Mouse (Mus musculus): ENCODE measurements around the gene Smc3. TPM values are rescaled to one million over a fixed set of nuclear protein-coding genes. Genes with fewer than 3 reads are reported as not detected.
"Not testable (repeated sequence)": the region's sequence is repeated elsewhere in the genome, so short reads cannot be mapped to it uniquely, and the experiment has no call there.

The Smc3 gene
- polyA plus RNA-seq, 1 experiment from 2014 or later: 74.3 TPM

DNA sequence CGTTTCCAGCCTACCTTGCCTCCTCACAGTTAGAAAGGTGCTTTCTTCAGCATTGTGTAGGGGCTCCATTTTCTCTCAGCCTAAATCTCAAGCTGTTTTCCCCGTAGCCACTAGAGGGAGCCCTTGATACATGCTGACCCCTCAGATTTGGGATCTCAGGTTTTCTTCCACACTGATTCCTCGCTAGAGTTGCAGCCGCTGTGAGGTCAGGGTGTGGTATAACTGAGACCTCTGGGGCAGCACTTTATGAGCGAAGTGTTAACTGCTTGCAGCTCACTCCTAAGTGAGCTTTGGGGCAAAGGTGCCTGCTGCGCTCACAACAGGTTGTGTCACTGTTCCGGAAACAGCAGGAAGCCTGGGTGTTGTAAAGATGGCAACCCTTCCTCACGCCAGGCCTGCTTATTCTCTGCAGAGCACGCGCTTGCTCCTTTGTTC, 48.6 kb downstream of the Smc3 start:
- Histone ChIP-seq H3K27me3 (ENCODE audit: low read depth, poor library complexity, severe bottlenecking) (no peaks in the 10 kb centered on the region), H3K36me3 (peaks cover 44% of the 10 kb centered on the region), H3K27ac (replicated peaks) (peak overlapping the region; percentile 52; the same call in 1 of the 2 replicates), H3K9me3 (replicated peaks) (no peaks in the 10 kb centered on the region), H3K4me3 (no peak overlapping the region), H3K4me1 (peaks cover 32% of the 10 kb centered on the region)
- WGBS: 44% methylated on average over 10 of the region's 10 CpGs
- peak; percentile 77 for DNase-seq (ENCODE audit: low spot score)

DNA sequence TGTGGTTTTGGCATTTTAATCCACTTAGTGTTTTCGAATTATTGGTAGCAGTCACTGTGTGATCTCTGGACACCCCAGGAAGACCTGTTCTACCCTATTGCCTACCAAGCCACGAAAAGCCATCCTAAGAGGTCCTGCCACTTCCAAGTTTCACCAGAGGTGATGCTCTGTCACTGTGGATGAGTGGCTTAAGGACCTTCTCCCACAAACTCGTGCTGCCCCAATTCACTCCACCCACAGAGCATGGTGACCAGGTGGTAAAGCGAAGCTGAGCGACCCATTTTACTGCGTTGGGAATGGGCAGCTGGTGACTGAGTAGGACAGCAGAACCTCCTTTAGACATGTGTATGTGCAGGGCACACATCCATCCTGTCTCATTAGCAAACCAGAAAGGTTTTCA, 49.2 kb downstream of the Smc3 start:
- Histone ChIP-seq H3K4me3 (no peak overlapping the region), H3K27me3 (ENCODE audit: low read depth, poor library complexity, severe bottlenecking) (no peaks in the 10 kb centered on the region), H3K9me3 (replicated peaks) (no peaks in the 10 kb centered on the region), H3K27ac (replicated peaks) (peak overlapping the region; percentile 52; the same call in 1 of the 2 replicates), H3K4me1 (peaks cover 37% of the 10 kb centered on the region), H3K36me3 (peaks cover 40% of the 10 kb centered on the region)
- 86% methylated on average over 6 of the region's 6 CpGs for WGBS
- DNase-seq (ENCODE audit: low spot score): no peak

DNA sequence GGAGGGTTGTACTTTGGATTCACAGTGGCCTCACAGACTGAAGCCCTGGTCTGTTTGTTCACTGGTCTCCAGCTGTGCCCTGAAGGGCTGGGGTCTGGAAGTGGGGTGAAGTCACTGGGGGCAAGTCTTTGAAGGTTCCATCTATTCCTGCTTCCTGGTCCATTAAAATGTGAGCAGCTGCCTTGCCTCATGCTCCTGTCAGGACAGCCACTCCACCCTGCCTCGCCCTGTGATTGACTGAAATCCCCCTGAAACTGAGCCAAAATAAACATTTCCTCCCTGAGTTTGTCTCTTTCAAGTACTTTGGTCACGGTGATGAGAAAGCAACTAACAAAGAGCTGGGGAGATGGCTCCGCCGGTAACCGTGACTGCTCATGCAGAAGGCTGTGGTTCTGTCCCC, 49.6 kb downstream of the Smc3 start:
- H3K4me3 ChIP-seq: no peak overlapping the region
- H3K4me1 ChIP-seq: peaks cover 40% of the 10 kb centered on the region
- H3K27ac ChIP-seq (replicated peaks): no peak overlapping the region
- 72% methylated on average over 5 of the region's 5 CpGs for WGBS
- peaks cover 37% of the 10 kb centered on the region for H3K36me3 ChIP-seq
- DNase-seq (ENCODE audit: low spot score): no peak
- no peaks in the 10 kb centered on the region for H3K9me3 ChIP-seq (replicated peaks)
- H3K27me3 ChIP-seq (ENCODE audit: low read depth, poor library complexity, severe bottlenecking): no peaks in the 10 kb centered on the region

DNA sequence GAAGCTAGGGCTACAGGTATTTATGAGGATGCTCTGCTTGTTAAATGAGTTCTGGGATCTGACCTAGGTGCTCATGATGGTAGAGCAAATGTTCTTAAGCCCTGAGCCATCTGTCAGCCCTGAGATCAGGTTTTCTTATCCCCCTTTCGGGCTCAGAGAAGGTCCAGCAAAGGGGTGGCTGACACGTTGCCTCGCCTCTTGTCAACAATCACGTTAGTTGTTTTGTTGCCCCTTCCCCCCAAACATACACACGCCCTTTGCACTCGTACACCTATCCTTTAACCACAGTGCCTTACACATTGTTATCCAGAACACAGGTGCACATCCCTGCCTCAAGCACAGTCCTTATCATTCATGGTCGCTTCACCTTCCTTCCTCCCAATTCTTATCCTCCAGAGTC, 50.7 kb downstream of the Smc3 start:
- Histone ChIP-seq H3K9me3 (replicated peaks) (no peaks in the 10 kb centered on the region), H3K36me3 (peaks cover 26% of the 10 kb centered on the region), H3K27me3 (ENCODE audit: low read depth, poor library complexity, severe bottlenecking) (no peaks in the 10 kb centered on the region), H3K4me1 (peaks cover 40% of the 10 kb centered on the region), H3K27ac (replicated peaks) (no peak overlapping the region), H3K4me3 (no peak overlapping the region)
- WGBS: 89% methylated on average over 7 of the region's 7 CpGs
- no peak for DNase-seq (ENCODE audit: low spot score)

DNA sequence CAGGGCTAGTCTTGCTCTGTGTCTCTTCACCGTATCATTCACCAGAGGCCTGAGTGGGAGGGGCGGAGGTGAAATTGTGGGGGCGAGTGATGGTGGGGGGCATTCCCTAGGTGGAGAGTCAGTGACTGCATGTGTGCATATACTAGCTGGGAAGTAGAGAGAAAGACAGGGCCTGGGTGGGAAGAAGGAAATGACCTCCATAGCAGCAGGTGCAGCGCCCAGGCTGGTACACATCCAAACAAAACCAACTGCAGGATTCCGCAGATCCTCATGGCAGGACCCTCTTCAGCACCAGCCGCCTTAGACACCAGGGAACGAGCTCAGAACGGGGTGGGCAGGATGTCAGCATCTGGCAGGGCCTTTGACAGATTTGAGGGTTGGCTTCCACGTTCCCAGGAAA, 52.1 kb downstream of the Smc3 start:
- Histone ChIP-seq H3K9me3 (replicated peaks) (no peaks in the 10 kb centered on the region), H3K27ac (replicated peaks) (peak overlapping the region; percentile 64), H3K27me3 (ENCODE audit: low read depth, poor library complexity, severe bottlenecking) (no peaks in the 10 kb centered on the region), H3K4me3 (no peak overlapping the region), H3K4me1 (peaks cover 40% of the 10 kb centered on the region), H3K36me3 (peaks cover 12% of the 10 kb centered on the region)
- WGBS: 77% methylated on average over 9 of the region's 9 CpGs
- no peak for DNase-seq (ENCODE audit: low spot score)

DNA sequence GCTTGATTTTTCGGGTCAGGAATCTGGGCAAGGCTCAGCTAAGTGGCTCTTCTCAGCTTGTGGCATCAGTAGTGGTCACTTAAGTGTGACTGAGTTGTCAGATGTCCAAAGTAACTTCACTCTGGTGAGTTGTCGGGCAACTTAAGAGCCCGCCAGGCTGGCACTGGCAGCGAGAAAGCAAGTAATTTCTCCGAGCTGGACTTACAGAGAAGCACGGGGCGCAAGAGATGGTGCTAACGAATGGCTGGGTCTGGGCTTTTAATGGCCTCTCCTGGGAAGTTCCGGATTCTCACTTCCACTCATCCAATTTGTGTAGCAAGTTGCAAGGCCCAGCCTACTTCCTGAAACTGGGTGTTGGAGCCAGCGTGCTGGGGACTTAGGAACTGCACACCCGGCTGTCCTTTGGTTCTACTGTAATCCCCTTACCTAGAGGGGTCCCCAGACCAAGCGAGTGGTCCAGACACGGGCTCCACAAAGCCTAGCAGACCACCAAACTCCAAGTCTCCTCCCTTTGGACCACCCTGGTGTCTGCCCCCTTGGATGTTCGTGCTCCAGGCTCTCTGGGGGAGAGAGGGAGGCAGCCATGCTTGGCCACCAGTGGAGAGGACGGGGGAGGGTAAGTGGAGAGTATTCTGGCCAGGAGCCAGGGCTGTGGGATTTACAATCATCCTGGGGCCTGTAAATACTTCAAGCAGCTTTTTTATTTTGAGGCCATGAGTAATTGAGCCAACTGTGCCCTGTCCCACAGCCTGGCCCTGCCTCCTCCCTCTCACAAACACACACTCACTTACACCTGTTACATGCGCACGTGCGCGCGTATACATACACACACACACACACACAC, 53.6 kb downstream of the Smc3 start:
- DNase-seq (ENCODE audit: low spot score): no peak
- WGBS: 73% methylated on average over 20 of the region's 20 CpGs
- no peaks in the 10 kb centered on the region for H3K27me3 ChIP-seq (ENCODE audit: low read depth, poor library complexity, severe bottlenecking)
- H3K27ac ChIP-seq (replicated peaks): no peak overlapping the region; the same call in 1 of the 2 replicates
- H3K9me3 ChIP-seq (replicated peaks): no peaks in the 10 kb centered on the region
- peaks cover 10% of the 10 kb centered on the region for H3K36me3 ChIP-seq
- H3K4me1 ChIP-seq: peaks cover 36% of the 10 kb centered on the region
- no peak overlapping the region for H3K4me3 ChIP-seq

DNA sequence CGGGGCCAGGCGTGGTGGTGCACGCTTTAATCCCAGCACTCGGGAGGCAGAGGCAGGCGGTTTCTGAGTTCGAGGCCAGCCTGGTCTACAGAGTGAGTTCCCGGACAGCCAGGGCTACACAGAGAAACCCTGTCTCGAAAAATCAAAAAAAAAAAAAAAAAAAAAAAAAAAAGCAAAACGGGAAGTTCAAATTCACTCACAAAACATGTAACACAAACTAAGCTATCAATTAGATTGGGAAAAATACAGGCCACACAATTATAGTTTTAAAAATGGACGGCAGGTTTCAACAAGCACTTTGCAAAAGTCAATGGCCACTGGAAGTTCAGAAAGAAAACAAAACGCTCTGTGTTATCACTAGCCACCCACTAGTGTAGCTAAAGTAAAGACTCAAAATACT, 56.2 kb downstream of the Smc3 start:
- not testable (repeated sequence) for H3K9me3 ChIP-seq (replicated peaks); H3K36me3 ChIP-seq; H3K27me3 ChIP-seq (ENCODE audit: low read depth, poor library complexity, severe bottlenecking); DNase-seq (ENCODE audit: low spot score); H3K27ac ChIP-seq (replicated peaks); H3K4me3 ChIP-seq
- peaks cover 25% of the 10 kb centered on the region for H3K4me1 ChIP-seq
- 92% methylated on average over 11 of the region's 11 CpGs for WGBS

DNA sequence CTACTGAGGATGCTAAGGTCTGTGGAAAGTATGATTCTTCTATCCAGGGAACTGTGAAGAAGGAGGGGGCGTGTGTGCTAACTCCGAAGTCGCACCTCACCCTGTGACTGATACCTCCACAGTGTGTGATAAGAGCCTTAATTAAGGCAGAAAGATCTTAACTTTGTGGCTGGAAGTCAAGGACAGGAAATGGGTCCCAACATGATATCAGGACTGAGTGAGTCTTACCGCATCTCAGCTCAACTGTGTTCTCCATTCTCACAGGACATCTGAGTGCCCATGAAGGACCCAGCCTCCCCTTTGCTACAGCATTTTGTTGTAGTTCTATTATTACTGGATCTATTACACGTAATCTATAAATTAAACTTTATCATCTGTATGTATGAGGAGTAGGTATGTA, 57.2 kb downstream of the Smc3 start:
- 86% methylated on average over 5 of the region's 5 CpGs for WGBS

DNA sequence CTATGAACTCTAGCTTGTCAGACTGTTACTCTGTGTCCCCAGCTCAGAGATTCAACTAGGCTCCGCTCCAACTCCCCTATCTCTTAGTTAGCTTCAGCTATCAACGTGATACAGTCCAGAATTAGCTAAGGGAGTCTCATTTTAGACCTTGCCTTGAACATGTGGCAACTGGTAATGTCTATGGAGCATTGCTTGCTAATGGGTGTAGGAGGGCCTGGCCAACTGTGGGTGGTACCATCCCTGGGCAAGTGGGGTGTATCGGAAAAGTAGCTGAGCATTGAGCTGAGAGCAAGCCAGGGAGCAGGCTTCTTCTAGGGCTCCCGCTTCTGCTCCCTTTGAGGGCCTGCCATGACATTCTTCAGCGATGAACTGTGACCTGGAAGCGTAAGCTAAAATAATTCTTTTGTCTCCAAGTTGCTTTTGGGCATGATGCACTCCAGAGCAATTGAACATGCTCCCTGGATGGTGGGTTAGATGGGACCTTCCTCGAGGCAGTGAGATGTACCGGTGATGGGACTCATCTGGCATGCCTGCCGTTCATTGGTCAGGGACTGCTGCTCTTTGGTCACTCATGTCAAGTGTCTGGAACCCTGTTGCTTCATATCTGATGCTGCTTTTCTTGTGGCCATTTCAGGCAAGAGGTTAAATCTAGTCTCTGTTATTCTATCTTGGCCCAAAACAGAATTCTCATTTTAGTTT, 60.7 kb downstream of the Smc3 start:
- no peaks in the 10 kb centered on the region for H3K9me3 ChIP-seq (replicated peaks)
- no peak for DNase-seq (ENCODE audit: low spot score)
- no peaks in the 10 kb centered on the region for H3K36me3 ChIP-seq
- no peaks in the 10 kb centered on the region for H3K27me3 ChIP-seq (ENCODE audit: low read depth, poor library complexity, severe bottlenecking)
- peaks cover 12% of the 10 kb centered on the region for H3K4me1 ChIP-seq
- no peak overlapping the region for H3K4me3 ChIP-seq
- no peak overlapping the region for H3K27ac ChIP-seq (replicated peaks)
- WGBS: 86% methylated on average over 9 of the region's 9 CpGs

More for the DNA sequence above, 57.2 kb downstream of the Smc3 start:
- DNase-seq (ENCODE audit: low spot score): no peak
- Histone ChIP-seq H3K36me3 (no peaks in the 10 kb centered on the region), H3K4me3 (no peak overlapping the region), H3K27me3 (ENCODE audit: low read depth, poor library complexity, severe bottlenecking) (no peaks in the 10 kb centered on the region), H3K4me1 (peaks cover 27% of the 10 kb centered on the region), H3K27ac (replicated peaks) (no peak overlapping the region), H3K9me3 (replicated peaks) (no peaks in the 10 kb centered on the region)

DNA sequence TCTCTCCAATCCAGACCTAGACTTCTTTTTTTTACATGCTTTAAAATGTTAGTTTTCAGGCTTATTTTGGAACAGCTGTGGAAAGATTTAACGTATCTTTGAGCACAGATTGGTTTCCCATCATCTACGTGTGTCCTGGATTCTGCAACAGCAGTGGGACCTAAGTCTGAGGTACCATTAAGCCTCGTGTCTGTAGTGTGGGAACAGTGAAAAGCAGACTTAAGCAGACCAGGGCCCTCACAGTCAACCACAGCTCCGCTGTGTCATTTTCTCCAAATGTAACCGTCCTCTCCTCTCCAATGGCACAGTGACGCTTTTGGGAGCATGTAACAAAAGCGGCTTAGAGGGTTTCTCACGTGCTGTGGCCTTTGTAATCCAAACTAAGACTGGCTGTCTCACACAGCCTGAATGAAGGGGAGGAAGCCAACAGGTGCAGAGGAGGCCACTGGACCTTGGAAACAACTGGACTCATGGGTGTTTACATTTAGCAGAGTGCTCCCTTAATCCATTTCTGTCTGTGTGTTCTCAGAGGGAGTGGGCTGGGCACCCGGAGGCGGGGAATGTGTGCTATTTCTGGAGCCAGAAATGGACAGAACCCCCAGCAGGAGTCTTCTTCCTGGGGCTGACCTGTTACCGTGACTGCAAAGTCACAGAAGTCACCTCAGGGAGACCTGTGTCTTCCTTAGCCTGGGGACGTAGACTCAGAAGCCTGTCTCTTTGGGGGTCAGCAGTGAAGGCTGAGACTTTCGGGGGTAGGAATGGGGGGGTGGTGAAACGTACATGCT, 61.9 kb downstream of the Smc3 start:
- H3K4me3 ChIP-seq: no peak overlapping the region
- no peak overlapping the region; the same call in 1 of the 2 replicates for H3K27ac ChIP-seq (replicated peaks)
- H3K27me3 ChIP-seq (ENCODE audit: low read depth, poor library complexity, severe bottlenecking): no peaks in the 10 kb centered on the region
- H3K9me3 ChIP-seq (replicated peaks): no peaks in the 10 kb centered on the region
- 44% methylated on average over 14 of the region's 14 CpGs for WGBS
- H3K4me1 ChIP-seq: peaks cover 12% of the 10 kb centered on the region
- no peak for DNase-seq (ENCODE audit: low spot score)
- H3K36me3 ChIP-seq: no peaks in the 10 kb centered on the region

DNA sequence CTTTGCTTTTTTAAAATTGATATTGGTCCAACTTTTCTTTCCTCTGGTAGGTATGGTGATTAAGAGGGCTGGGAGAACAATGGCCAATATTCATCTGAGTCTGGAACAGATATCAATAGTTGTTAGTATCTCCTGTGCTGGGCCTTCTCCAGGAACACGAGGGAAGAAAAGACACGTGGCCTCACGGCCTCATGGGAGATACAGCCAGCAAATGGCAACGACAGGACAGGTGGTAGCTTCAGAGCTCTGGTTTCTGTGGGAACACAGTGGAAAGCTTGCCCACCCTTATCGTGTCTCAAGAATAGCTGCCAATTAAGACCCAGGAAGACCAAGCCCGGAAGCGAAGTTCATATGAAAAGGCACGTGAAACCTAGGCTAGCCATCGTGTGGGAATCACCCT, 64.6 kb downstream of the Smc3 start:
- peaks cover 10% of the 10 kb centered on the region; the same call in 1 of the 2 replicates for H3K27me3 ChIP-seq (ENCODE audit: low read depth, poor library complexity, severe bottlenecking)
- no peak for DNase-seq (ENCODE audit: low spot score)
- H3K4me1 ChIP-seq: peaks cover 15% of the 10 kb centered on the region
- WGBS: 95% methylated on average over 9 of the region's 9 CpGs
- H3K36me3 ChIP-seq: no peaks in the 10 kb centered on the region
- H3K4me3 ChIP-seq: no peak overlapping the region
- H3K27ac ChIP-seq (replicated peaks): no peak overlapping the region
- no peaks in the 10 kb centered on the region for H3K9me3 ChIP-seq (replicated peaks)

DNA sequence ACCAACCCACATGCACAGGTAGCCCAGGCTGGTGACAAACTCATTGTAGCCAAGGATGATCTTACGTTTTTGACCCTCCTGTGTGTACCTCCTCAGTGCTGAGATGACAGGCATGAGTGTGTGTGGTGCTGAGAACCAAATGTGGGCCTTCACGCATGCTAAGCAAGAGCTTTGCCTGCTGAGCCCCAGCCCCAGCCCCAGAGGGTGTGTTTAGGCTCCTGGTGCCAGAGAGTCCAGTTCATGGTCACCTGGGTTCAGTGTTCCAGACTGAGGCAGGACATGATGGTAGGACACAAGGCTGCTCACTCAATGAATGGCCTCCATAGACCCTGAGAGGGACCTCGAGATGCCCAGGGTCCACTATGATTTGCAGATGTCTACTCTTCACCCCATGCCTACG, 65.2 kb downstream of the Smc3 start:
- Histone ChIP-seq H3K9me3 (replicated peaks) (no peaks in the 10 kb centered on the region), H3K36me3 (no peaks in the 10 kb centered on the region), H3K27ac (replicated peaks) (no peak overlapping the region), H3K4me3 (no peak overlapping the region), H3K4me1 (peaks cover 21% of the 10 kb centered on the region), H3K27me3 (ENCODE audit: low read depth, poor library complexity, severe bottlenecking) (peaks cover 16% of the 10 kb centered on the region; the same call in 1 of the 2 replicates)
- 88% methylated on average over 4 of the region's 4 CpGs for WGBS
- no peak for DNase-seq (ENCODE audit: low spot score)

Measured in midbrain, embryonic 10.5 days (tissue).